Mouse (Mus musculus): ENCODE data around the gene Dusp27.

DNA sequence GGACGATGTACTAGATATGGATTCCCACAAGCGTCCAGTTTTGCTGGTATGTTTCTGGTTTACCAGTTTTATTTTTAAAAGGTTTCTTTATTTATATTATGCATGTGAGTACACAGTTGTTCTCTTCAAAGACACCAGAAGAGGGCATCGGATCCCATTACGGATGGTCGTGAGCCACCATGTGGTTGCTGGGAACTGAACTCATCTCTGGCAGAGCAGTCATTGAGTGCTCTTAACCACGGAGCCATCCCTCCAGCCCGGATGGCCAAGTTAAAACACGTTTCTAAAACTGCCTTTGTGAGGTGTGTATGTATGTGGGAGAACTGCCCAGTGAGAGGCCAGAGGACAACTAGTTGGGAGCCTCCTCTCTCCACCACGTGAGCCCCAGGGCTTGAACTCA lies 30.9 kb upstream of the Dusp27 start:
- 0 out of 2 replicates have a peak, but pooled peaks have one; percentile 4 for TF ChIP-seq CTCF (IDR thresholded peaks at IDR 0.05; ENCODE audit: low read depth)
- TF ChIP-seq EP300 (IDR thresholded peaks at IDR 0.05; ENCODE audit: low read depth), result no peak
